Mouse (Mus musculus) spleen, adult 2 months (tissue): ENCODE measurements around the gene Ints4. TPM values are rescaled to one million over a fixed set of nuclear protein-coding genes. Genes with fewer than 3 reads are reported as not detected.

ENCODE experiments used
- DNase-seq, 2 experiments: peaks; one replicate each; pipeline versions ENCODE4 v3.0.0 to v3.0.0-alpha.2; 2012 to 2021; ENCODE audit warnings: low spot score in 2 of 2, low read depth in 1 of 2
- H3K27ac ChIP-seq: fragments of 200-500 bp; 2 replicates; pipeline ENCODE4 v1.5.1; 2012; ENCODE audit warnings: low read length, inconsistent platforms; ENCODE audit not compliant: insufficient read depth
- H3K27me3 ChIP-seq: fragments of 200-500 bp; 2 replicates; pipeline ENCODE4 v1.6.1; 2012; ENCODE audit warnings: mild to moderate bottlenecking, moderate library complexity, low read length, inconsistent platforms; ENCODE audit not compliant: control insufficient read depth, insufficient read depth
- H3K36me3 ChIP-seq: fragments of 200-500 bp; 2 replicates; pipeline ENCODE4 v1.6.1; 2012; ENCODE audit warnings: mild to moderate bottlenecking, low read length, inconsistent platforms; ENCODE audit not compliant: control insufficient read depth, insufficient read depth
- H3K4me1 ChIP-seq: fragments of 200-500 bp; 2 replicates; pipeline ENCODE4 v1.6.1; 2011; ENCODE audit warnings: inconsistent platforms; ENCODE audit not compliant: control insufficient read depth, insufficient read depth, insufficient read length
- H3K4me3 ChIP-seq: fragments of 200-500 bp; 2 replicates; pipeline ENCODE4 v1.5.1; 2011; ENCODE audit warnings: mild to moderate bottlenecking, inconsistent platforms; ENCODE audit not compliant: insufficient read depth, insufficient read length; ENCODE audit errors: extremely low read depth
- CTCF ChIP-seq: fragments of 200-500 bp; IDR thresholded peaks from 2 replicates; pipeline ENCODE4 v1.5.1; 2011; ENCODE audit warnings: mild to moderate bottlenecking, inconsistent platforms; ENCODE audit not compliant: insufficient read depth, insufficient read length, insufficient replicate concordance; ENCODE audit errors: extremely low read depth
- POLR2A ChIP-seq: fragments of 200-500 bp; IDR thresholded peaks from 2 replicates; pipeline ENCODE4 v1.6.1; 2011; ENCODE audit warnings: low read depth, low read length, inconsistent platforms
- WGBS: fragments of 180-500 bp; shearing (Covaris S2); methylation state at CpG from one replicate; pipeline ENCODE4 v1.1.7; 2018; 5-methylcytosine and 5-hydroxymethylcytosine counted together
- polyA plus RNA-seq: library from polyadenylated mRNA; depleted of rRNA; stranded (reverse); fragments of >200 nt; gene quantifications from 2 replicates; pipeline ENCODE4 v1.2.3, GENCODE M21; 2012

Ints4 gene
- polyA plus RNA-seq, 1 experiment, result 60.8 TPM

DNA sequence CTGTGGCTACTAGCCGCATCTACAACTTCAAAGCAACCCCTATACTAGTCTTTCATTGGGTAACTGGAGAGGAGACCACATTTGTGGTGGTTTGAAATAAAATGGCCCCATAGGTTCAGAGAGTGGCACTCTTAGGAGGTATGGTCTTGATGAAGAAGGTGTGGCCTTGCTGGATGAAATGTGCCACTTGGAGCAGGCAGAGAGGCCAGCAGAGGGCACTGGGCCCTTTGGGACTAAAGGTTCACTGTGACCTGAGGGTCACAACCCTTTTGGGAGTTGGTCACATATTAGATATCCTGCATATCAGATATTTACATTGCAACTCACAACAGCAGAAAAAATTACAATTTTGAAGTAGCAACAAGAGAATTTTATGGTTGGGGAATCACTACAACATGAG lies 89.6 kb downstream of the Ints4 start:
- Histone ChIP-seq H3K27me3 (no peaks in the 10 kb centered on the region), H3K4me3 (no peak overlapping the region), H3K36me3 (0 out of 2 replicates have a peak, but pooled peaks cover 1% of the 10 kb centered on the region), H3K4me1 (no peaks in the 10 kb centered on the region), H3K27ac (no peak overlapping the region)
- 95% methylated on average over 1 of the region's 1 CpGs for WGBS
- no peak for DNase-seq
- TF ChIP-seq CTCF (peak; percentile 26; the same call in 1 of the 2 replicates), POLR2A (no peak)

DNA sequence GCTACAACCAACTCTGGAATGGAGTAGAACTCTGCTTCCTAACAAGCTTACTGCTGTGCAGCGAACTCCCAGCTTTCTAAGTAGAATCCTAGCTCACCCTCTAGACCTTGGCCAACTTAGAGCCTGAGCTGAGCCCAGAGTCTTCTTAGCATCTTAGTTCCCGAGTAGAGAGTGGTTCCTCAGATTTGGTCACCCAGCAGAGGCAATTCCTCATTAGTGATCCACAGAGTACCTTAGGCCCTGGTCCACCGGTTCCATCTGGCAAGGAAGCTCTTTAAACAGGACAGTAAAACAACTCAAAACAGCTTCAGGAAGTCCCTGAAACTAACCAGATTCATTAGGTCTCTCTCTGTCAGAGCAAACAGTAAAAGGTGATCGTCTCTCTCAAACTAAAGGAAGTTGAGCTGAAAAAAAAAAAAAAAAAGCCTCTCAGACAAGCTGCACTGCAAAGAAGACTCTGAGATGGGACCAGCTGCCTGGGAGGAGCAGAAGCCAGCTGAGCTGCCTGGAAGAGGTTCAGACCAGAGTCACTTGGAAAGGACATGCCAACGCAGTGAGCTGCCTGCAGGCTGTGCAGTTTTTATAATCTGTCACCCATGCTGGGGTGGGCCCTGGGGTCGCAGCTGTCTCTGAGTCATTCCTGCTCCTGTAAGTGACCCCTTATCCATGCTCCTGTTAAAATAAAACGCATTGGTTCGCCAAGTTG lies 97.8 kb downstream of the Ints4 start:
- peak overlapping the region; percentile 57; the same call in 1 of the 2 replicates for H3K27ac ChIP-seq
- 35% methylated on average over 8 of the region's 8 CpGs for WGBS
- H3K27me3 ChIP-seq, result no peaks in the 10 kb centered on the region
- no peaks in the 10 kb centered on the region for H3K36me3 ChIP-seq
- no peak for TF ChIP-seq POLR2A
- no peak for TF ChIP-seq CTCF
- no peak for DNase-seq
- H3K4me1 ChIP-seq, result no peaks in the 10 kb centered on the region; the same call in 1 of the 2 replicates
- H3K4me3 ChIP-seq, result peak overlapping the region; percentile 83

DNA sequence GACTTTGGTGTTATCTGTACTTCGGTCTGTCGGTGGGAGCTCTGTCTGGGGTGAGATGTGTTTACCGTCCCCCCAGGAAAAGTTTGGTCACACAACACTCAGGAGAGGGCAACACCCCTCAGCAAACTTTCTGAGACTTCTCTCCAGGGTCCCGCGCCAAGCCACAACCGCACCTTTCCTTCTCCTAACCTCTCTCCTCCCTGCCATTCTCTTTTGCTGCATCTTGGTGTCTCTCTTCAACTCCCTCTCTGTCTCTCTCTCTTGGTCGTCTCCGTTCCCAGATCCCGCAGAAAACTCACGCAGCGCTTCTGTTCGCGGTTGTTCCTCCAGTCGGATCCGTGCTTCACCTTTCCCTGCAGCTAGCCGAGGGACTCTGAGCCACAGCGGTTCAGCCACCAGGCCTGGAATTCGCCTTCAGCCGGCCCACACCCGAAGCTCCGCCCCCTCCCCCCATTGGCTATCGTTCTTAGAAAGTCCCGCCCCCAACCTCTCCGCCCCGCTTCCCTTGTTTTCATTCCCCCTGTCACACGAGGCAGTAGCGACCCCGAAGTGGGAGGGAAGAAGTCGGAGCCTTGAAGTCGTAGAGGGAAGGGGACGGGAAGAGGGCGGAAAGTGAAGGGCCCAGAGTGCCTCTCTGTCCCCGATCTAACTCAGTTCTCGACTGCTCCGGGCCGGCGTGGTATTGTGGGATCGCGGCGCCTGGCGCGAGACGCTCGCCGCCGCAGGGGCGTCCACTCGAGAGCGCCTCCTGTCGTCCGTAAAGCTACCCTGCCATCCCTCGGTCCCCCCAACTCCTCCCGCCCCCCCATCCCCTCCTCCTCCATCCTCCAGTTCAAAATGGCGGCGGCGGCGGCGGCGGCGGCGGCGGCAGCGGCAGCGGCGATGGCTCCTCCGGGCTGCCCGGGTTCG lies 98.6 kb downstream of the Ints4 start, which contains the start of the genes Aamdc and Rsf1:
Gene Aamdc, minus strand, starts transcription at position 431 of the 909 bp plus-strand sequence.
Gene Rsf1, plus strand, starts transcription at position 823 of the 909 bp plus-strand sequence.
- Histone ChIP-seq H3K4me3 (peak within 1 kb of the TSS; percentile 83), H3K27me3 (no peaks in the 10 kb centered on the region), H3K4me1 (no peaks in the 10 kb centered on the region; the same call in 1 of the 2 replicates), H3K27ac (peak within 1 kb of the TSS; percentile 94), H3K36me3 (no peaks in the 10 kb centered on the region)
- 2% methylated on average over 51 of the region's 68 CpGs for WGBS
- DNase-seq, result peak; percentile 86 to 90
- TF ChIP-seq CTCF, result peak; percentile 90
- TF ChIP-seq POLR2A, result no peak; the same call in 1 of the 2 replicates

DNA sequence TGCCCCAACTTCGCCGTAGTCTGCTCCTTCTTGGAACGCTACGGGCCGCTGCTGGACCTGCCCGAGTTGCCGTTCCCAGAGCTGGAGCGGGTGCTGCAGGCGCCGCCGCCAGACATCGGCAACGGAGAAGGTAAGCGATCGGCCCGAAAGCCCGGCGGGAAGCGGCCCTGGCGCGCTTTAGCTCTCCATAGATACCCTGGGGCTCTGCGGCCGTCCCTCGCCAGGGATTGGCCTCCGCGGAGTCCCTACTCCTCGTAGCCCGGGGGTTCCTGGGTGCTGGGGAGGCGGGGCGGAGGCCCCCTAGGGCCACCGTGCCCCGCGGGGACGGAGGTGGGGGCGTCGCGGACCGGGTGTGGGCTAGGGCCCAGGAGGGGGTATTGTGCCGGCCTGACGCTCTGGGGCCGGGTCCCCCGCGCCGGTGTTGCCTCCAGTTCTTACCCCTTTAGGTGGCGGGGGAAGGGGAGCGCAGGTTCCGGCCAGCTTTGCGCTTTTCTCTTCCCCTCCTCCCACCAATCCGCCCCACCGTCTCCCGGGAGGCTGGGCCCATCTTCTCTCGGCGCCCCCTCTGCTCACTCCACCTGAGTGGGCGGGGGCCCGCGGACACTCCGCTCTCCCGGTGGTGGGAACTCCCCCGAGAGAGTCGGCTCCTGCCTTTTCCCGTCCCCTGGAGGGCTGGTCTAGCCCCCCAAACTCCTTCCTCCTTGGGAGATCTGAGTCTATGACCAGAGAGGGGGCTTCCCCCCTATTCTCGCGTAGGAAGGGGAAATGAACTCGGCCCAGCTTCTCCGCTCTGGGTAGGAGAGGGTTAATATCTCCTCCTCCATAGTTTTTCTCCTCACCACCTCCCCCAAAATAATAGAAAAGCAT lies 99.5 kb downstream of the Ints4 start:
- Histone ChIP-seq H3K27me3 (no peaks in the 10 kb centered on the region), H3K4me1 (no peaks in the 10 kb centered on the region; the same call in 1 of the 2 replicates), H3K4me3 (peak overlapping the region; percentile 83), H3K36me3 (no peaks in the 10 kb centered on the region), H3K27ac (peak overlapping the region; percentile 94)
- TF ChIP-seq POLR2A (no peak), CTCF (no peak)
- peak in 1 of 2 experiments; percentile 40 for DNase-seq
- WGBS, result under 1% methylated on average over 61 of the region's 65 CpGs

DNA sequence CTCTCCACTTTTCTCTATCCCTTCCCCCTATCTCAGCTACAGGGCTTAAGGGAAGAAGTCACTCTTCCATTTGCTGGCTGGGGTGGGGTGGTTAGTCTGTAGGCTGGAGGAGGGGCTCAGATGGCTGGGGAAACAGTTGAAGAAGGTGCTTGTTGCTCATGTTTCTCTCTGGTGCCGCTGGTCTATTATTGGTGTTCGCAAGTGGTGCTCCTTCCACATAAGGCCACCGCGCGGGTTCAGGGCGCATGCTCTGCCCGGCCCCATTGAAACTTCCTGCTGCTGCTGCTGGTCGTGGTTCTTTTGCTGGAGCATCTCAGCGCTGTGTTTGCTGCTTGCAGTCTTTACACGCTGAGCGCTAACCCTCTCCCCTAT lies 100.1 kb downstream of the Ints4 start:
- H3K36me3 ChIP-seq, result no peaks in the 10 kb centered on the region
- H3K27me3 ChIP-seq, result no peaks in the 10 kb centered on the region
- H3K4me3 ChIP-seq, result peak overlapping the region; percentile 83
- DNase-seq, result peak; percentile 77 to 88
- TF ChIP-seq POLR2A (peak; percentile 45; the same call in 1 of the 2 replicates), CTCF (no peak)
- no peaks in the 10 kb centered on the region; the same call in 1 of the 2 replicates for H3K4me1 ChIP-seq
- 1% methylated on average over 11 of the region's 11 CpGs for WGBS
- peak overlapping the region; percentile 94 for H3K27ac ChIP-seq

DNA sequence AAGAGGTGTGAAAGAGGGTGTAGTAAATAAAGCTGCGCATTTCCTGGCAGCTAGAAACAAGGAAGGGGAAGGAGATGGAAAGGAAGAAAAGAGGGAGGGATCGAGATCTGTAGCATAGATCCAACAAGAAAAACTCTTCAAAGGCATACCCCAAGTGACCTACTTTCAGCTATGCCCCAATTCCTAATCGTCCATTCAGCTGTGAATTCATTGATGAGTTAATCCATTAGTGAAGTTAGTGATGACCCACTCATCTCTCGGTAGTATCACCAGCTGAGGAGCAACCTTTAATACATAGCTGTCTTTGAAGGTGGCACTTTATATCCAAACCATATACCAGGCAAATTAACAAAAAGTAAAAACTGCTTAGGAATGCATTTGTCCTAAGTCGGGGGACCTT lies 107.8 kb downstream of the Ints4 start:
- no peaks in the 10 kb centered on the region for H3K36me3 ChIP-seq
- 87% methylated on average over 5 of the region's 5 CpGs for WGBS
- no peak overlapping the region for H3K4me3 ChIP-seq
- no peaks in the 10 kb centered on the region for H3K27me3 ChIP-seq
- H3K27ac ChIP-seq, result no peak overlapping the region
- no peak for TF ChIP-seq CTCF
- no peak for TF ChIP-seq POLR2A
- H3K4me1 ChIP-seq, result peaks cover 8% of the 10 kb centered on the region; the same call in 1 of the 2 replicates
- DNase-seq, result no peak
